Mouse (Mus musculus) cerebellum, adult 2 months (tissue): ENCODE measurements at regions not wholly inside any gene's neighbourhood (a gene's known extent, or its start where the extent isn't known, plus 50 kb on each side); places are given as distances from the start of the nearest gene placed in this dataset.

Source experiments
- CTCF ChIP-seq: fragments of 200-500 bp; IDR thresholded peaks from 2 replicates; pipeline ENCODE4 v1.5.1; 2011; ENCODE audit warnings: low read depth, mild to moderate bottlenecking, control low read depth, low read length, moderate library complexity, borderline replicate concordance; ENCODE audit not compliant: insufficient read depth
- POLR2A ChIP-seq: fragments of 200-500 bp; IDR thresholded peaks from 2 replicates; pipeline ENCODE4 v1.6.1; 2011; ENCODE audit warnings: low read length, control low read depth, borderline replicate concordance; ENCODE audit not compliant: insufficient read depth

GRCm38 (mm10) chr5:149843310-149843709 is 165.3 kb downstream of the B3glct start:
- no peak for TF ChIP-seq CTCF
- no peak for TF ChIP-seq POLR2A
